Mouse (Mus musculus) kidney, adult 18-20 months (tissue): Measurements from ENCODE around the gene Gfral.

Source experiments
- DNase-seq: peaks from one replicate; pipeline ENCODE4 v3.0.0; 2021

The Gfral gene

GRCm38 (mm10) chr9:76213557-76213956 is at the start of gene Gfral:
Gene Gfral, minus strand, starts transcription at chr9:76213657.
- DNase-seq = no peak

DNA sequence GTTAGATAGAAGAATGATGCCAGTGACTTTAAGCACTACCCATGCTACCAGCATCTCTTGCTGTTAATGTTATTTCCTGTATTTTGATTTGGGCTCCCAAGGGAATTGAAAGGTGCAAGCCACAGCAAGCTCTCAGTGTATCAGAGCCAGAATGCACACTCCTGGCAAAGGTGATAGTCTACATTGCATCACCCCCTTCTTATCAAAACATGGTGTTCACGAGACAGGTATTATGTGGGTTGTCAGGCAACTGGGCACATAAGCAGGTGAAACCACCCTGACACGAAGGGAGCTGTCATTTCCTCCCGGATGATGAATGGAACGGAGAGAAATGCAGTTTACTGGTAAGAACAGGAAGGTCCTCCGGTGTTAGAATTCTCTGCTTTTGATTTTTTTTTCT is 44.3 kb upstream of the Gfral start:
- no peak for DNase-seq

GRCm38 (mm10) chr9:76252544-76252943 is 39.1 kb upstream of the Gfral start:
- DNase-seq = no peak

GRCm38 (mm10) chr9:76252109-76252508 is 38.7 kb upstream of the Gfral start:
- no peak for DNase-seq

GRCm38 (mm10) chr9:76242322-76242721 is 28.9 kb upstream of the Gfral start:
- no peak for DNase-seq

DNA sequence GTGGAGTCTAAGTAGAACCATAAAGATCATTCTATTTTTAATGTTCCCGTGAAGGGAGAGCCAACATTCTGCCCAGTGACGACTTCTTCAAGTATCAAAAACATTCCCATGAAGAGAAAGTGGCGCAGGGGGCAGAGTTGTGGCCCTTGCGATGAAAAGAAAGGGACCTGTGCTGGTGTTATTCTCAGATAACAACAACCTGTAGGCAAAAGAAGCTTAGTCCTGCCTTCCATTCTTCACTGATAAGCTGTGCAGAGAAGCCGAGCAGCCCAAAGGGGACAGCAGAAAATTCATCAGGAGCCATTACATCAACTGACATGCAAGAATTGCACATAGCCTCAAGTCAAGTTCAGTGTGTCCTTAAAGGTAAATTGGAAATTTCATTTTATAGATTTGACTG is 24.5 kb upstream of the Gfral start:
- no peak for DNase-seq

DNA sequence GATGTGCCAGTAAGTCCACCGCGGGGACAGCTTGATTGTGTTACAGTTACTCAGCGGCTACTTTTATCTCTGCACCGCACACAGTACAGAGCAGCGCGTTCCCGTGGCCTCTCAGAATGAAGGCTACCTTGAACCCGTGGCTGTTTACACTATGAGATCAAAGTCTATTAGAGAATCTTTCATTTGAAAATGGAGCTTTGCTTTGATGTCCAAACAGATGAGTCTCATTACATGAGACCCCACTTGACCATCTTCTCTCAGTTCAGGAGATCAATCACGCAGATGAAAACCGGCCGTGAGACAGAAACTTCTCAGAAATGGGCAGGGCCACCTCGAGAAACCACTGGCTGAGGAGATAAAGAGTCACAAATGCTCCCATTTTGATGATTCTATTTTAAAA is 23.8 kb upstream of the Gfral start:
- no peak for DNase-seq

- peak; percentile 45 for DNase-seq
Measured at GRCm38 (mm10) chr9:76236626-76237025, 23.2 kb upstream of the Gfral start.

GRCm38 (mm10) chr9:76235945-76236503 is 22.6 kb upstream of the Gfral start:
- no peak for DNase-seq

- no peak for DNase-seq
Measured at GRCm38 (mm10) chr9:76234899-76235298, 21.4 kb upstream of the Gfral start.

- no peak for DNase-seq
Measured at GRCm38 (mm10) chr9:76230400-76230799, 16.9 kb upstream of the Gfral start.

DNA sequence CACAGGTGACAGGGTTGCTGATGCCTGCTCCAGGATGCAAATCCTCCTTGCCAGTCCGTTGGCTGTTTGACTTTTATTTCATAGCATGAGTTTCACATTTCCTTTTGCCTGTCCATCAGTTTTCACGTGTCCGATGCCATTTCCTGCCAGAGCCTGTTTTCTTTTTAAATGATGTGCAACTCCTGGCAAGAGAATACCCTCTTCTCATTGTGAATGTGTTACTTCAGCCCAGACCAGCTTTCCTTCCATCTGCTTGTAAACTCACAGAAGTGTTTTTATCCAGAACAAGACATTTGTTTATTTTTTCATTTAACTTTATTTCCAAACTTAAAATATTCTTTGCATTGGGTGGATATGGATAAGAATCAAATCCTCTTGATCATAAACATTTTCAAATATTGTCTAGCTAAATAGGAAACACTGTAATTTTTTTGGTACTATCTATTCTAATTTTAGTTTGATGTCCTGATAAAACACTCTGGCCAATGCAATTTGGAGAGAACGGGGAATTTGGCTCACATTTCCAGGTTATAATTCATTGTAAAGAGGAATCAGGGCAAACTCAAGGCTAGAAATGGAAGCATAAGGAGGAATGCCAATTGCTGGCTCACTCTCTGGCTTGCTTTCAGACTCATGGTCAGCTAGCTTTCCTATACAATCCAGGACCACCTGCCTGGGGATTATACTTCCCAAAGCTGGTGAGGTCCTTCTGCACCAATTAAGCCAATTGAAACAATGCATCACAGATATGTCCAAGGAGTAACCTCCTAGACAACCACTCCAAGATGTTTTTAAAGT is 3.9 kb upstream of the Gfral start:
- no peak for DNase-seq

GRCm38 (mm10) chr9:76214678-76215077 is 1.2 kb upstream of the Gfral start:
- no peak for DNase-seq

DNA sequence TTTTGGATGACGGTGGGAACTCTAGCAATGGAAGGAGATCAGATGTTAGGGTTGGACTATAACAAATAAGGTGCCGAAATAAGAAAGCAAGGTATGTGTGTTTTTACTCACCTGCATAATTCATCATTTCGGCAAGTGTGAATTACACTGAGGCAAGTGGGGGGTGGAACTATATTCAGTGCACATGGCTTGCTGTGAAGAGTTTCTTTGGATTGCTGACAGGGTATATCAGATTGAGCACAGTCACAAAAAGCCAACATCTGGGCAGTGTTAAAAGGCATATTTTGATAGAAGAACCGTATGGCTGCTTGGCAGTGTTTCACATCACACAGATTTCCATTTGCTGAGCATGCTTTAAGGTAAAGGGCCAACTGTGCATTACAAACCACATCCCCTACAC is 16.5 kb downstream of the Gfral start:
- DNase-seq = no peak

GRCm38 (mm10) chr9:76179221-76179620 is 34.2 kb downstream of the Gfral start:
- no peak for DNase-seq

- DNase-seq = no peak
Measured at GRCm38 (mm10) chr9:76172686-76173295, 40.7 kb downstream of the Gfral start.

DNA sequence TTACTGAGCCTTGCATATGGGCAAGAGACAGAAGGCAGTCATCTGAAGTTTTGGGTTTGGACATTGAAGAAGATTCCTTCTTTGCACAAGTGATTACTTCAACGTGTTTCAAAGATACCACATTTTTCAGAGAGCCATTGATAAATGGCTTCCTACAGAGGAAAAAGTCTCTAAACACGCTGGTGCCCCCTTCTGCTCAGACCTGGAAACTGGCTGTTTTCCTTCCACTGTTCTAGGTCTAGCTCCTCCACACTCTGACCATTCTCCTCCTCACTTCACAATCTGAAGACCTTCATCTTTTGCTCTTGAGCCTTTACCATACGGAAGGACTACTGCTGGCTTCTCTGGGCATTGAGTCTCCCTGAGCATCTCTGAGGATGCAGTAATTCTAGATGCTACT is 45.1 kb downstream of the Gfral start:
- DNase-seq = no peak

DNA sequence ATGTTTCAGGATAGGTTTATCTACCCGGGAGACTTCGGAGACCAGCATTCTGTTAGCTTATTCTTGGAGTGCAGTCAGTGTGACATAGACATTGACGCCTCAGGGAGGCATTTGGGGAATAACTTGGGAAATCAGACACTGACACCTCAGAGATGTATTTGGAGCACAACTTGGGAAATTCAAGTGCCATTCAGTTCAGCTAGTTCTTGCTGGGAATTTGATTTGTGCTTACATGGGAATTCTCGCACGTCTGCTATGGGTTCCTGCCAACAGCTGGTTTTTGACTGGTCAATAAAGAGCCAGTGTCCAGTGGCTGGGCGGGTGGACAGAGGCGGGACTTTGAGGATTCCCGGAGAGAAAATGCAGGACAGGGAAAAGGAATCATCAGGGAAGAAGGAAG is 51.0 kb downstream of the Gfral start:
- no peak for DNase-seq

DNA sequence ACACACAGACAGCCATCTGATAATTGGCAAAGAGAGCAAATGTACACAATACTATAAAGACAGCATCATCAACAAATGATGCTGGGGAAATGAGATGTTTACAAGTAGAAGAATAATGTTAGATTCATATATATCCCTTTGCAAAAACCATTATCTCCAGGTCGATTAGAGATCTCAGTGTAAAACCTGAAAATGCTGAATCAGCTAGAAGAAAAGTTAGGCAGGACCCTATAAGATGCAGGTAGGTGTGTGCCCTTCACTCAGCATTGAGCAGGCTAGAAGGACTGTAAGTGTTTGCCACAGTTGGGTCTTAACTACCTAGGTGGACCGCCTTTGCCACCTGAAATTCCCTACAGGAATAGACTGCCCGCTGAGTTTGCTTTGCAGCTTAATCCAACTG is 67.9 kb downstream of the Gfral start:
- DNase-seq = no peak

DNA sequence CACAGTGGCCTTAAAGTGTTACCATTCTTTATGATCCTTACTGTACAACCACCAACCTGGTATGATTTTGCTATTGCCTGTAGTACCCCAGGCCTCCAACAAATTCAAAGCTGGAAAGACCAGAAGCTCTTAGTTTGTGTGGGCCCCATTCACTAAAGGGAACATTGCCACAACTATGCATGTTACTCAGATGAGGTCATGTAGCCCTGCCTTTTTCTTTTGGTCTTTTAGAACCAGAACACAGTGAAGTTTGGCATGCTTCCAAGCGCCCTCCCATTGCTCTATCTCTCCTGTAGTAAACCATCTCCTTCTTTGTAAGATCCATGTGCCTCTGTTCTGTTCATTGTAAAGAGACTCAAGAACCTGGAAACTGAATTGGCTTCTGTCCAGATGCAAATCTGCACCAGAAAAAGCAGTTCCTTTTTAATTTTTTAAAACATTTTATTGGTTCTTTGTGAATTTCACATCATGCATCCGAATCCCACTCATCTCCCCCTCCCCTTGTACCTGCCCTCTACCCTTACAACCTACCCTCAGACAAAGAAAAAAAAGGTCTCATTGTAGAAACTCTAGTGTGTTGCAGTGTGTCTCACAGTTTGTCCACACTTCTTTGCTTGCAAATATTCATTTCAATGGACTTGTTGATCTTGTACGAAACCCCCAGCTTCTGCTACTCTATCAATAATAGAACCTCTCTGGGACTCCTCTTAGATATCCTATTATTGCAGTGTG is 74.9 kb downstream of the Gfral start:
- no peak for DNase-seq

- no peak for DNase-seq
Measured at GRCm38 (mm10) chr9:76134042-76134441, 79.4 kb downstream of the Gfral start.

- no peak for DNase-seq
Measured at GRCm38 (mm10) chr9:76129353-76129752, 84.1 kb downstream of the Gfral start.

DNA sequence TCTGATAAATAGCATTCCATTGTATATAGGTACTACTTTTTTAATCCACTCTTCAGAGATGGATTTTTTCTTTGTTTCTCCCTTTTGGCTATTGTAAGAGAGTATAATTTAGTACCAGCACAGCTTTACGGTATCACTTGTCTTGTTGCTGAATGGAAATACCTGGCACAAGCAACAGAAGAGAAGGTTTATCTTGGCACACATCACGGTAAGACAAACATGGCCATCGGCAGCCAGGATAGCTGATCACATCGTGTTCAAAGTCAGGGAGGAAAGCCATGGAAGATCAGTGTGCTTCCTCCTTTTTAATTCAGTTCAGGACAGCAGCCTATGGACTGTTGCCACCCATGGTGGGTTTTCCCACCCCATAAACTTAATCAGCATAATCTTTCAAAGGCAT is 89.2 kb downstream of the Gfral start:
- DNase-seq = no peak

GRCm38 (mm10) chr9:76122888-76123287 is 90.6 kb downstream of the Gfral start:
- DNase-seq = peak; percentile 72
